Mouse (Mus musculus) MEL-GATA-1-ER (cell line): ENCODE data around the gene Skiv2l.
"Not testable (repeated sequence)": the region's sequence is repeated elsewhere in the genome, so short reads cannot be mapped to it uniquely, and the experiment has no call there.

Experiments
- DNase-seq: peaks from one replicate; pipeline ENCODE4 v3.0.0-alpha.2; 2012; ENCODE audit warnings: low read depth; ENCODE audit errors: extremely low read depth

The Skiv2l gene

DNA sequence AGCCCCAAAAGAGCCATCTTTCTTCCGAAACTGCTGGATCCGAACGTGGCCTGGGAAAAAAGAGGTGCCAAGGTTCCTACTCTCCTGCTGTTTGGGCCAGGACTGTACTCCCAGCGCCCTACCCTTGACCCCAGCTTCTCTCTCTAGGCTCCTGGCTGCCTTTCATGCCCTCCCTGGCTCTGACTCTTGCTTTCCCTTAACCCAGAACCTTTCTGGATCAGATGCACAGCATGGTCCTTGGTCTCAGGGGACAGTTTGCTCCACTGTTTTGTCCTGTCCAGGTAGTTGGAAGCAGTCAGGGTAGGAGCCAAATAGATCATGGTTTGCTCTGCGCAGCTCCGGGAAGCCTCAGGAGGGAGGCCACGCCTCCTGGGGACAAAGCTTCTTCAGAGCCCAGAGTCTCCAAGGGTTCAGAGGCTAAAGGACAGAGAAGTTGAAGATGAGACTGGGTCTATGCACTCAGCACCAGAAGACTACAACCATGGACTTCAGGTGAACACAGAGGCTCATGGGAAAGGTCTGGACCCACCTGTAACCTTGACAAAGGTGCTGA, 35.1 kb downstream of the Skiv2l start:
- no peak for DNase-seq

DNA sequence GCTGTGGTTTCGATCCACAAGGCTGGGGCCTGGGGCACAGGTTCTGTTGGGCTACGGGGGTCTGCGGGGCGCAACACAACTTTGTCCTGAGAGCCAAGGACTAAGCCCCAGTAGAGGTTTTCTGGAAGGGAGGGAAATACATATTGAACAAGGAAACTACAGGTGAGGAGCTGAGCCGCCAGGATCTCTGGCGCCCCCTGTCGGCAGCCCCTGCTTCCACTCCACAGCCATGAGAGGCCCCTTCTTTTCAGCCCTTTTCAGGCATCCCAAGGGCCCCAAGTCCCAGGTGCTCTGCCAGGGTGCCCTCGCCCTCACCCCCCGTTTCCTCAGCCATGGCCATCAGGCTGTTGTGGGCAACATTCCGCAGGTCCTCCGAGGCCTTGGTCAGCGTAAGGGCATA, 36.3 kb downstream of the Skiv2l start:
- not testable (repeated sequence) for DNase-seq

DNA sequence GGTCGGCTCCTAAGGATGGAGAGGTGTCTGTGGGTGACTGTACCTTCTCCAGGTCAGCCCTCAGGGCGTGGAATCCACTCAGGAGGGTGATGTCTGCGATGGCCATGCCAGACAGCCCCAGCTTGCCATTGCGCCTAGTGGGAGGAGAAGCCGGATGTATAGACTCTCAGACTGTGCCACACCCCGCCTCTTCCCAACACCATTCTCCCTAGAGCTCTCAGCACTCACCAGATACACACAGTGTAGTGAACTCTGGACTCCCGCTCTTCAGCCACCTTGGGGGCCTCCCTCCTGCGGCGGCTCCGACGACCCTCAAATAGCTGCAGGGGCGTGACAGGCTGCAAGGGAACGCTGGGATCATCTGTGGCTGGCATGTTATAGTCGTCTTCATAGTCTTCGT, 38.7 kb downstream of the Skiv2l start:
- DNase-seq = no peak

DNA sequence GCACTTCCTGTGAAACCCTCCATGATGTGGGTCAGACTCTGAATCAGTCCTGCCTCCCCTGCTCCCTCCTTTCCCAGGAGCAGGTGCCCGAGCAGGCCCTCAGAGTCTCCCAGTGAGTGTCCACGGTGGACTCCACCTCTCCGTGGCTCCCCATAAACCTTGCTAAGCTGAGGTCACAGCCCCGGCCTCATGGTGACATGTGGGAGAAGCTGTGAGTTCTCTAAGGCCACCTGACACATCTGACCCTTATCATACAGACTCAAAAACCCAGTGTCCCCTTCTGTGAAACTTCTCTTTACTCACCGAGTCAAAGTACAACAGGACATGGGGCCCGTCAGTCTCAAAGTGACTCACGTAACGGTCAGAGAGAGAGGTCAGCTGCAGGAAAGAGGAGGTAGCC, 39.2 kb downstream of the Skiv2l start:
- DNase-seq = not testable (repeated sequence)

DNA sequence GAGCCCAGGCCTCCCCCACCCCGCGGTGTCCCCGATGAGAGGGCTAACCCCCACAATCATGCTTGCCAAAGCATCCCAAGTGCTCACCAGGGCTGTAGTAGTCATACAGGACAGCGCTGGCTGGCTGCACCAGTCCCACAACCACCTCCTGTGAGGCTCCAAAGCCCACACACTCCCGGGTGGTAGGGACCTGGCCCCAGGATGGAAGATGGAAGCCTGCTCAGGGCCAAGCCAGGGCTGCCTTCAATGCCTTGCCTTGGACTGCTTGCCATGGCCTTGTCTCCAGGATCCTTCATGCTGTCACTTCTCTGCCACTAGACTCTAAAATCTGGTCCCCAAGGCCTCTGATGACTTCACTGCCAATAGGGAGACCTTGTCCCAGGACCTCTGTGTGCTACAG, 39.6 kb downstream of the Skiv2l start:
- not testable (repeated sequence) for DNase-seq

DNA sequence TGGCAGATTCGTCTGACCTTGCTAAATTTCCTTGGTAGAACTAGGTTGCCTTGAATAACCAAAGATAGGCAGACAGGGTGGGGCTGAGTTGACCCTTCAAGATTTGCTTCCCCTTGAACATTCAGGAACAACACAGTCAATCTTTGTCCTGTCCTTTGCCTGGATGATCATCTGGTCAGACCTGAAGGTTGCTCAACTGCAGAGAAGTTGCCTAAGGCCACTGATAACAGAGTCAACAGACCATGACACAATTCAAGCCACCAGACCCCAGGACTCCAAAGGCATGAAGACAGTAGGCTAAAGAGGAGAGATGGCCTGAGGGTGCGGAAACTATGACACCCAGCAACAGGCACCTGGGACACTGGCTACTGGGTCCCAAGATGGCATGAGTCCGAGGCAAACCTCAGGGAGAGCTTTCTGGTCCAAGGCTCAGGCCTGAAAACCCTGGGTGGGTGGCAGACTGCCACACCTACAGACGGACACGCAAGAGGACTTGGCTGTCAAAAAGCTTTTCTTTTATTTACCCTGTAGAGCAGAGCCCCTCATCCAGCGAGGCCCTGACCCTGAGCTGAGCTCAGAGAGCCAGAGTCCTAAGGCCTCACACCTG, 41.3 kb downstream of the Skiv2l start:
- no peak for DNase-seq

DNA sequence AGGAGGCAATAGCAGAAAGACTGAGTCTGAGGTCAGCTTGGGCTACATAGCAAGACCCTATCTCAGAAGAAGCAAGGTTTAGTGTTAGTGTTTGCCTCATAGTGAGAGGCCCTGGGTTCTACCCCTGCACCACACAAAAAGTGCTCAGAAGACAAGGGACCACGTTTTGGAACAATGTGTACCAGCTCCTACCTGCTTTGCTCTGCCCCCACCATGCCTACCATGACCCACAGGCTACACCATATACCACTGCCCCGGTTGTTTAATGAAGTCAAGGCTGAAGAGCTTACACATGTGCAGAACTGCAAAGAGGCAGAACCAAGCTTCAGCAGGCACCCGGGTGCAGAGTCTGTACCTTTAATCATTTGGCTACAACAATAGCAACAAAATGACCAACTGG, 42.8 kb downstream of the Skiv2l start:
- no peak for DNase-seq

DNA sequence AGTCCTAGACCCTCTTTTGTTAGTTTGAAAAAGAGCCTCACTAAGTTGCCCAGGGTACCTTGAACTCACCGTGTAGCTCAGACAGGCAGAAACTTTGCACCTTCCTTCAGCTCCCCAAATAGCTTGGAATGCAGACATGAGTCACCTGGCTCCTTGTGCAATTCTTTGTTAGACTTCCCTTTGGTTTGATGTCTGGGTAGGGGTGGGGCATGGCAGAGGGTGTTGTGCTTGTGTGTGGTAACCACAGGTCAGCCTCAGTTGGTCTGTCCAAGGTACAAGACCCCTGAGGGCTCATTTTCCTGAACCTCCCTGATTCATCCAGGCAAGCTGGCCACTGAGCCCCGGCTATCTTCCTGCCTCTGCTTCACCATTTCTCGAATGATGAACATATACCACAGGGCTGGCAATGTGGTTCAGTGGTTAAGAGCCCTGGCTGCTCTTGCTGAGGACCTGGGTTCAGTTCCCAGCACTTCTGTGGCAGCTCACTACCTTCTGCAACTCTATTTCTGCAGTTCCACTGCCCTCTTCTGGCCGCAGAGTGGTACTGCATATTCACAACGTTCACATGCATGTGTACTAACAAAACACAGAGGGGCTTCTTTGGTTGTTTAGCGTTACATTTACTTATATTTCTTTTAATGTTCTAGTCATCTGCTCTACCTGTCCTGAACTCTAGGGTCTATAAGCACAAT, 45.0 kb downstream of the Skiv2l start:
- DNase-seq = peak; percentile 4

DNA sequence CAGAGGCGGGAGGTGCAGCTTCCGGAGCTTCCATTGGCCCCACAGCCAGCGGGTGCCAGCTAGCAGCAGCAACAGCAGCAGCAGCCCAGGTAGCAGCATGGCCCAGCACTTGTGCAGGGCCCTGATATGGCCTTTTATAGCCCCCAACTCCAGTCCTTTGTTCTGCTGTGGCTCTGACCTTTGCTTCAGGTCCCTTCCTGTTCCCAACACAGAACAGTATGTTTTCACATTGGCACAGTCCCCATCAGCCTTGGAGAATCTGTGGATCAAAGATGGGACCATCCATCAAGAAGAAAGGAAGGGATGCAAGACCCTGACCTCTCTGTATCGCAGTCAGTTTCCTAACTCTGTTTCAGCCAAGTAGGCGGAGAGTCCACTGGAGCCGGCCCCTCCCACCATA, 45.7 kb downstream of the Skiv2l start, which contains the start of gene Cyp21a1:
Gene Cyp21a1, minus strand, starts transcription at position 261 of the 400 bp plus-strand sequence.
- DNase-seq = not testable (repeated sequence)

DNA sequence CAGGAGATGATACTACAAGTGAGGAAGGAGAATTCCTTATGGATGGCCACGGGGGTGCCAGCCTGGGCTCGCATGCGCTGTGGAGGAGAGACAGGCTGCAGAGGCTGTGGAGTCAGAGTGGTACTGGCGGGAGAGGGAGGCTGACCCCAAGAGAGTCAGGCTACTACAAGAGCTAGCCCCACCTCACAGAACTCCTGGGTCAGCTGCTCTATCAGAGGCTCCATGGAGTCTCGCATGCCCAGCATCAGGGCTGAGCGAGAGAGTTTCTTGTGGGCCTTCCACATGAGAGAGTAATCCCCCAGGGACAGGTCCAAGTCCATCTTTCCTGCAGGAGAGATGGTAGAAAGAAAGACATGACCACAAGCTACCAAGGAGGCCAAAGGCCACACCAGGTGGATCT, 46.6 kb downstream of the Skiv2l start:
- not testable (repeated sequence) for DNase-seq

DNA sequence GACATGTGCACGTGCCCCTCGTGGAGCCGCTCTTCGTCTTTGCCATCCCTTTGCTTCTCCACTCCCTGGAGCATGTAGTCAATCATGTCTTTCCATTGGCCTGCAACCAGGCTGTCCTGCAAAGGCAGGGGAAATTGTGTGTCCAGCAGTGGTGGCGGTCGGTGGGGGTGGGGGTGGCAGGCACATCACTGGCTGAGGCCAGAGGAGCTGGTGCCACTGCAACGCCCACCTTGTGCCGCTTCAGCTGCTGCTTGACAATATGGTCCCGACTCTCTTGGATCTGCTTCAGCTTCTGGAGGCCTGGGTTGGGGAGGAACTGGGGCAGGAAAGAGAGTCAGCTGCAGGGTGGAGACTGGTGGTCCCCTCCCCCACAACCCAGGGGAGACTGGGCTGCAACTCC, 47.3 kb downstream of the Skiv2l start:
- not testable (repeated sequence) for DNase-seq

DNA sequence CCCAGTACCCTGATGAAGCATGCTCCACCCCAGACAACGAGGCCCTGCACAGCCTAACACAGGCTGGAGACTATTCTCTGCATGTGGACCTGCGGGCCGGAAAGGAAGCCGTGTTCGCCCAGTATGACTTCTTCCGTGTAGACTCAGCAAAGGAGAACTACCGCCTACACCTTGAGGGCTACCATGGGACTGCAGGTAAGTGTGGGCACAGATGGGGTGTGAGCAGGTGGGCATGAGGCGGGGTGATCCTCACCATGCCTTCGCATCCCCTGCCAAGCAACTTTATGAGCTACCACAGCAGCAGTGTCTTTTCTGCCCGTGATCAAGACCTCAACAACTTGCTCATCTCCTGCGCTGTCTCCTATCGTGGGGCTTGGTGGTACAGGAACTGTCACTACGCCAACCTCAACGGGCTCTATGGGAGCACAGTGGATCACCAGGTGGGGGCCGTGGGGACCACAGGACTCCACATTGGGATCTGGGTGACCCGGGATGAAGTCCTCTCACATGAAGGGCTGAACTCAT, 49.2 kb downstream of the Skiv2l start:
- DNase-seq = not testable (repeated sequence)

DNA sequence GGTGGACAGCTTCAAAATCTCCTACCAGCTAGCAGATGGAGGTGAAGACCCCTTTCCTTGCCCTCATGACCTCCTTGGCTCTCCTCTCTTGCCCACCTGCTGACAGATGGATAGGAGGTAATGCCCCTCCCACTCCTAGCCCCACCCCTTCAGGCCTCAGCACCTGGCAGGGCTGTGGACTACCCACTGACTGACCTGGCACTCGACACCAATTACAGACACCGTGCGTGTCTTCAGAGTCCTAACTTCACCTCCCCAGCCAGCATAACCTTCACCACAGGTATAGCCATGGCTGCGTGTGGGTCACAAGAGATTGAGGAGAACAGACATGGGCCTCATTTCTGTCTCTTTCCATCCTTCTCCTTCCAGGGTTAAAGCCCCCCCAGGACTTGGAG, 50.5 kb downstream of the Skiv2l start:
- DNase-seq = no peak

DNA sequence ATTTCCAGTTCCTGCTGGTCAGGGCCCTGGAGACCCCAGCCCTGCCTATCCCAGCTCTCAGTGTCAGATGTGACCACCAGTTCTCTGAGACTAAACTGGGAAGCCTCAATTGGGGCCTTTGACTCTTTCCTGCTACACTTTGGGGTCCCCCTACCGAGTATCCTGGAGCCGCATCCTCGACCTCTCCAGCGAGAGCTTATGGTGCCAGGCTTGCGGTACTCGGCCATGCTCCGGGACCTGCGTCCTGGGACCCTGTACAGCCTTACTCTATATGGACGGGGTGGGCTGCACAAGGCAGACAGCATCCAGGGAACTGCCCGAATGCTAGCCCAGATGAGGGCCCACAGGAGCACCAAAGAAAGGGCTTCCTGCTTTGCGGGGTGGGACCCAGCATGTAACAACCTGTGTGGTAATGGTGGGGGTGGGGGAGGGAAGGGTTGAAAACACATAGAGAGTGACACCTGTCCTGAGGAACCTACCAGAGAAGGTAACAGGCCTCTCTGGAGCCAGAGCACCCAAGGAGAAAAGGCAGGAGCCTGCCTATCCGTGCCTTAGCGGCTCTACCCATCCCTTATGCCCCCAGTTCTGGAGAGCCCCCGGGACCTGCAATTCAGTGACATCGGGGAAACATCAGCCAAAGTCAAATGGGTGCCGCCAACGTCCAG, 51.0 kb downstream of the Skiv2l start:
- DNase-seq = no peak

DNA sequence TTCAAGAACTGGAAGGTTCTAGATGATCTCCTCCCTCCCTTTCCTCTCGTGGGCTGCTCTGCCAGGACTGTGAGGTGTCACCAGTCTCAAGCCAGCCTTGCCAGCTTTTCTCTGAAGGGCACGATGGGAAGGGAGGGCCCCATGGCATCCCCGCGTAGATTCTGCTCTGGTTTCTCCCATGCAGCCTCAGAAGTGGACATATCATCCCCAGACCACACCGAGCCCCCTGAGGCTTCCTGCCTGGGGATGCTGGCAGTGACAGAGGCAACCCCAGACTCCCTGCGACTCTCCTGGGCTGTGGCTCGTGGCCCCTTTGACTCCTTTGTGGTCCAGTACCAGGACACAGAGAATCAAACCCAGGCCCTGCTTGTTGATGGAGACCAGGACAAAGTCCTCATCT, 51.9 kb downstream of the Skiv2l start:
- DNase-seq = not testable (repeated sequence)

DNA sequence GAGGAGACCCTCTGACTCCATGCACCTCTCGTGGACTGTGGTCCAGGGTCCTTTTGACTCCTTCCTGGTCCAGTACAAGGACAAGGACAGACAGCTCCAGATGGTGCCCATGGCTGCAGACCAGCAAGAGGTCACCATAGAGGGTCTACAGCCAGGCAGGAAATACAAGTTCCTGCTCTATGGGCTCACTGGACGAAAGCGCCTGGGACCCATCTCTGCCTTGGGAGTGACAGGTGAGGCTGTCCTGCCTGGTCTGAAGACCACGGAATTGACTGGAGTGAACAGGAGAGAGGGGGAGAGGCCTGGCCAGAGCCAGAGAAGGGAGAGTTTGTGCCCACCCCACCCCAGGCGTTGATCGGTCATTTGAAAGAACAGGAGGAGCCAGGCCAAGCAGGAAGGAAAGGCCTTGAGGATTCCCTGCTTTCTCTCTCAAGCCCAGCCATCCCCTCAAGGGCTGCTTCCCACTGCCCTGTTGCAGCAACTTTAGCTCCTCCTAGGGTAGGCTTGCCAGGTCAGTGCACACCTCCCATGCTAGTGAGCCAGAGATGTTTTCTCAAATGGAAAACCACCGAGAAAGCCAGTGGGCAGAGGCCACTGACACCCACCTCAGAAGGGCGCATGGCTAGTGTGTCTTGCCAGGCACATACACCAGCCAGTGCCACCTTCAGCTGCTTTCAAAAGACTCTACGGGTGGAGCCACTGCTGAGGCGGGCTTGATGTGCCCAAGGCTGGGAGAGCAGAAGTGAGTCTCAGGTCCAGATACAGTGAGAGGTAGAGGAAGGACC, 52.6 kb downstream of the Skiv2l start:
- DNase-seq = not testable (repeated sequence)

DNA sequence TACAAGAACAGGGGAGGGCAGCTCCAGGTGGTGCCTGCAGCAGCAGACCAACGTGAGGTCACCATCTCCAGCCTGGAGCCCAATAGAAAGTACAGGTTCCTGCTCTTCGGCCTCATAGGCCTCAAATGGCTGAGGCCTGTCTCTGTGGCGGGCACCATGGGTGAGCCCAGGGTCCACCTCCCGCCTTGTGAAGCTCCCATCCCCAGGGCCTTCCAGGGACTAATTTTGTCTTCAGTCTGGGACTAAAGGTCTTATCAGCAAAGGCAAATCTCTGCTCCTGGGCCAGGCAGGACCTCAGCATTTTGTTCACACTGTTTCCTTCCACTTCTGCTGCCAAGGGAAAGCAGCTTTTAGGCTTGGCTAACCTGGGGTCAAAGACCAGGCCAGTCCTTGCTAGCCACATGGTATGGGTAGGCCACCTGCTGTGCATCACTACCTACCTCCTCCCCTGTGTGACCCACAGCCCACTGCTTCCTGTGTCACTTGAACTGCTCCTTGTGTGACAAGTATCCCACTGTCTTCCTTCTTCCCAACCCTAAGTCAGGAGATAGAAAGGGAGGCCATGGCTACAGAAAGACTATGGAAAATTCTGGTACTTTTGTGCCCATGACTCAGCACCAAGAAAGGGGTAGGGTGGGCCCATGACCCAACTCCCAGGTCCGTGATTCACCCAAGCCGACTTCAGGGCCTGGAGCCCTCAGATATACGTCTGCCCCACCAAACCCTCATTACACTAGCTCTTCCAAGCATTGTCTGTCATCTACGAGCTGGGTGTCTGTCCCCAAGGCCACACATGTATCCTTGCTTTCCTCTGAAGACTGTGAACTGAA, 53.5 kb downstream of the Skiv2l start:
- DNase-seq = no peak

DNA sequence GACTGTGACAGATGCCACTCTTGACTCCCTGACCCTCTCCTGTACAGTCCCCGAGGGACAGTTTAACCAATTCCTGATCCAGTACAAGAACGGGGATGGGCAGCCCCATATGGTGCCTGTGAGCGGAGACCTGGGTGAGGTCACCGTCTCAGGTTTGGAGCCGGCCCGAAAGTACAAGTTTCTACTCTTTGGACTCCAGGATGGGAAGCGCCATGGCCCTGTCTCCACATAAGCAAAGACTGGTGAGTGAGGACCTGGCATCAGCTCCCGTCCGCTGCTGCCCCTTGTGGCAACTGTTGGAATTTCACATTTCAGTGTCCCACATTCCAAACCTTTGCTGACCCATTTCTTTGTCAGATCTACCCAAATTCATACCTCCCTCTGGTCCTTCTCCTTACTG, 54.4 kb downstream of the Skiv2l start:
- DNase-seq = no peak

DNA sequence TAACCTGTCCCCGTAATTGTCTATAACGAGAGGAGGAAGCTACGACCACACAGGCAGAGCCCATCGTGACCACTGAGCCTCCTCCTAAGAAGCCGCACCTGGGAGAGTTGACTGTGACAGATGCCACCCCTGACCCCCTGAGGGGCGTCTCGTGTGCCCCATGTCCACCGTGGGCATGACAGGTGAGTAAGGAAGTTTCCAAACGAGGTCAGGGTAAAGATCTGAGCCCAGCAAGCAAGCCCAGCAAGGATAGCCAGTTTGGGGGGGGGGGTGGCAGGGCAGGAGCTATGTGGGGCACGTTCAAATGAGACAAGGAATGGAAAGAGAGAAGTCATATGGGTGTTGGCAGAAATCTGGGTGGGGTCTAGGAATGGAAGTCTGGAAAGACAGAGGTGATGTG, 55.0 kb downstream of the Skiv2l start:
- DNase-seq = no peak
